Mouse (Mus musculus) embryonic fibroblast, embryonic 13.5 days (primary cell): ENCODE measurements around the gene Fam229a.

Source experiments
- CTCF ChIP-seq: IDR thresholded peaks from 2 replicates; pipeline ENCODE4 v1.5.1; 2011; ENCODE audit warnings: mild to moderate bottlenecking, control low read depth, low read length, moderate library complexity, borderline replicate concordance; ENCODE audit not compliant: insufficient read depth
- POLR2A ChIP-seq: IDR thresholded peaks from 2 replicates; pipeline ENCODE4 v1.6.1; 2011; ENCODE audit warnings: low read depth, mild to moderate bottlenecking, control low read depth, low read length, moderate library complexity

DNA sequence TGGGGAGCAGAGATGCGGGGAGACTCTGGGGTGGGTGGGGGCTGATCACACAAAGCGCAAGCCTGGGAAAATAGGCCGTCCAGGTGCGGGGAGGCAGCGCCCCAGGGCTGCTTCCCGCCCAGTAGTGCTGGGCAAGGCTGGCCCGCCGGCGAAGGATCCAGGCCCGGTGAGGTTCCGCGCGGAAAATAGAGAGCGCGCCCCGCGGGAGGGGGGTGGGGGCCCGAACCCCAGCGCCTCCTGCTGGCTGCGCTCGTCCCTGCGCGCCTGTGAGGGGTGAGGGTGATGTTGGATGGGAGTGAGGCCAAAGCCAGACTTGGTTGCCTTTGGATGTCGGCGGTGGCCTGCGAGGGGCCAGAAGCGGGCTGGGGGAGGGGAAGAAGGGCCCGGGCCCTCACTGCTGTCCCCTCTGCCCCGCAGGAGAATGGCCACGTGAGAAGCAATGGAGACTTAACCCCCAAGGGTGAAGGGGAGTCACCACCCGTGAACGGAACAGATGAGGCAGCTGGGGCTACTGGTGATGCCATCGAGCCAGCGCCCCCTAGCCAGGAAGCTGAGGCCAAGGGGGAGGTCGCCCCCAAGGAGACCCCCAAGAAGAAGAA is 23.4 kb downstream of the Fam229a start:
- TF ChIP-seq CTCF (peak; percentile 79), POLR2A (no peak)
